Mouse (Mus musculus) frontal cortex, postnatal 14 days (tissue): ENCODE data around the gene Kcnab3.

Experiments
- DNase-seq, 2 experiments: peaks; one replicate each; pipeline ENCODE4 v3.0.0; 2022; ENCODE audit warnings: low spot score in 2 of 2

Gene Kcnab3

DNA sequence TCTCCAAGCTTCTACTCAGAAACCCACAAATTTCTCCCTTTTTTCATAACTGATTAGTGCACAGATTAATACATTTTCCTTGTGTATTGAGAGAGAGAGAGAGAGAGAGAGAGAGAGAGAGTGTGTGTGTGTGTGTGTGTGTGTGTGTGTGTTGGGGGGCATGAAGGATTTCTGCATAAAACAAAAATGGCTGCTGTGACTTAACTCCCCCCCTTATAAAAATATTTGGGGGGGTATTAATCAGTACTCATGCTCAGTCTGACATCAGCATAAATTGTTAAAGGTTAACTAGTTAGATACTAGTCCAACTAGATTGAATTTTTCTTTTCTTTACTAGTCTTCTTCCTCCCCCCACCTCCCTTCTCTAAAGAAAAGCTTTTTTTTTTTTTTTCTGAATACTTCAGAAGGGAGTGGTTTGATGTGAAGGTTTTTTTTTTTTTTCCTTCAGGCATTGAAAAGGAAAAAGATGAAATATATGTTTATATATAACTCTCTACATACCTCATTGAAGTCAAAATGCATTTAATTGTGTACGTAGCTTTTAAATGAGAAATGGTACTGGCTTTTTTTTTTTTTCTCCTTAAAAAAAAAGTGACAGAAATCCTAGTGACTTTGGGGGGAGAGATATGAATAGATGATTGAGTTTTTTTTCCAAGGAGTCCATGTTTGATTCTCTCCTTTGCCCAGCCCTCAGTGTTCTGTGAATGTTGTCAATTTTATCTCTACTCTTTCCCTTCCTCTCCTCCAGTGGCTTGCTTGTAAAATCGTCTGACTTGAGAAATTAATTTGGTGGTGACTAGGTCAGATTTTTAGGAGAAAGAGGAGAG is 44.1 kb downstream of the Kcnab3 start:
- no peak for DNase-seq

DNA sequence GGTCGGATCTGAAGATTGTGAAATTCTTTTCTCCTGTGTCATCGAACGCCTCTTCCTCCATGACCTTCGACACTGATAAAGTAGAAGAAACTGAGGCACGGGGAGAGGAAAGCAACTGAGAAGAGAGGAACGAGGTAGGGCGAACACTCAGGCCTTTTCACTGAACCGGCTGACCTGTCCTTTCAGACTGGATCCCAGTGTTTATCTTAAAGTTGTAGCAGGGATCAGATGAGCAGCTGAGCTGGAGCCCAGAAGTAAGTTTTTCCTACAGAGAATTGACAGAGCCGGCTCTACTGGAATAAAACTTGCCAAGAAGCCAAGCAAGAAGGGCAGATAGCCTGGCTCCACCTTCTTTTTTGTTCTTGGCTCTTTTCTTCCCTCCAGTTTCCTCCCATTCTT is 44.8 kb downstream of the Kcnab3 start:
- DNase-seq = no peak

DNA sequence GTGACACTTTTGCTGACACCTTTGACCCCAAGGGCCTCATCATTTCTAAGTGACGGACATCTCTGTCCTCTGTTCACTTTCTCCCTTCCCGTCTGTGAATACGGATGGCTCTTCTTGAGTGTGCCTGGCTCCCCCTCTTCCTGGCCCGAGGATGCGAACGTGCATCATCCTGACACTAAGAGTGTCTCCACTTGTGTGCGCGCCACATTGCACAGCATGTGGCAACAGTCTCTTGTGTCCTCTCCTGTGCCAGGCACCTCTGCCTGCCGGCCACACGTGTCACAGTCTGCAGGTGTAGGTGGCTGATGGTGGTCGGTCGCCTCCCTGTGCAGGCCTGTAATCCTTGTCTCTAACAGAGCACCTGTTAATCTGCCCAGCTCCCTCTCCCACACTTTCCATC is 45.5 kb downstream of the Kcnab3 start:
- DNase-seq = no peak

DNA sequence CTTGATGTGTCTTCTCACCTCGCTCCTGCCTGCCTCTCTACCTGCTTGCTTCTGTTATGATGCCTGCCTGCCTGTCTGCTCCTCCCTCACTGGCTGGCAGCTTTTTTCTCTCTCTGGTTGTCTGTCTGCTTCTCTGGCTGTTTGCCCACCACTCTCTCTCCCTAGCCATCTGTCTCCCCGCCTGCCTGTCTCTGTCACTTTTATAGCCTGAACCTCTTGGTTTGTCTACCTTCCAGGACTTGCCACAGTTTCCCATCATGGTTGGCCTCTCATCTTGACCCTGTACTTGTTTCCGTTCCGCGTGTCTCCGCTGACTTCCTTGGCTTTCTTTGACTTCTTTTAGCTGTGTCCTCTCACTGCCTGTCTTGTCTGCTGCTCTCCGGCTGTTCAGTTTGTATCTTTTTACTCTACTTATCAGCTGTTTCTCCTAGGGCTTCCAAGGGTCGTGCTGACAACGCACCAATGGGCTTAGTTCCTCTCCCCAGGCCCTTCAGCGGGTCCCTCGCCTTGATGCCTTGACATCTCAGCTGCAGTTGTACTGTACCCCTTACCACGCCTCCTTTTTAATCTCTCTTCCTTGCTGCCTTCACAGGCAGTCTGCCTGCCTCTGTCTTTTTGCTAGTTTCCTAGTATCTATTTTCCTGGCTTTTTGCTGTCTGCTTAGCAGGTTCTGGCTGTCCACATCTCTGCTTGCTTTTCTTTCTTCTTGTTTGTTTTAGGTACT is 46.2 kb downstream of the Kcnab3 start:
- DNase-seq = peak; percentile 35 to 46

DNA sequence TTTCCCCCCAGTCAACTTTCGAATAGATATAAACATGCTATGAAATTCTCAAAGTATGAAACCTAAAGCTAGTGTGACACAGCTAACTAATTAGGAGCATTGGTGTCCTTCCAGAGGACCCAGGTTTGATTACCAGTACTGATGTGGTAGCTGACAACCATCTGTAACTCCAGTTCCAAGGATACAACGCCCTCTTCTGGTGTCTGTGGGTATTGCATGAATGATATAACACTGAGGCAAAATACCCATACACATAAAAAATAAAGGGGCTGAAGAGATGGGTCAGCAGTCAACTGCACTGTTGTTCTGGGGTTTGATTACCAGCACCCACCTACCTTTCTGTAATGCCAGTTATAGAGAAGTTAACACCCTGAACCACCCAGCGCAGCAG is 46.7 kb downstream of the Kcnab3 start:
- no peak for DNase-seq

DNA sequence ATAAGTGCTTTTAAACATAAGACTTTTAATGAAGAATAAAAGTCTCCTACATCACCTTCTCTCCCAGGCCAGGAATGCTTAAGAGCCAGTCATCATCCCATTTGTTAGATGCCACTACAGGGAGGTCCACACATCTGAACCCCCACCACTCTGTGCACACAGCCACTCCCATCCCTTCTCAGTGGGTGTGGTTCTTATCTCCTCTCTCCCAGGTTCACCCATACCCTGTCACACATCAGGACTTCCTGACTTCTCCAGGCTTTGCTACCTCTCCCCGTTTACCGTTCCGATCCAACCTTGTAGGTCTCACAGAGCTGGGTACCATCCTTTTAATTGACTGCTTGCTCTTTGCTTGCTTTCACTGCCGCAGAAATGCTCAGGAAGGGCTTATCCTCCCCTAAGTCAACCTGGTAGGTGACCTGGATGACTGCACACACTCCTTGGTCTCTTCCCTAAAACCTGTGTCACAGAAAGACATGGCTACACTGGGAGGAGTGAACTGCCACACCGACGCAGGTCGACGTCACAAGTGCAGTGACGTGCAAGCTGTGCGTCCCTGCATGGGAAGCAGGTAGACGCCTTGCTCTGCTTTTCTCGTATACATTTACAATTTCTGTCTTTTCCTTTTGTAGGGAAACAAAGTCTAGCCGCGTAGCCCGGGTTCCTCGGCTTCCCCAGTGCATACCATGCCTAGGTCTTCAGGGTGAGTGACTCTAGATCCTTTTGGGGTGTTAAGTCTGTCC is 47.3 kb downstream of the Kcnab3 start:
- DNase-seq = no peak

DNA sequence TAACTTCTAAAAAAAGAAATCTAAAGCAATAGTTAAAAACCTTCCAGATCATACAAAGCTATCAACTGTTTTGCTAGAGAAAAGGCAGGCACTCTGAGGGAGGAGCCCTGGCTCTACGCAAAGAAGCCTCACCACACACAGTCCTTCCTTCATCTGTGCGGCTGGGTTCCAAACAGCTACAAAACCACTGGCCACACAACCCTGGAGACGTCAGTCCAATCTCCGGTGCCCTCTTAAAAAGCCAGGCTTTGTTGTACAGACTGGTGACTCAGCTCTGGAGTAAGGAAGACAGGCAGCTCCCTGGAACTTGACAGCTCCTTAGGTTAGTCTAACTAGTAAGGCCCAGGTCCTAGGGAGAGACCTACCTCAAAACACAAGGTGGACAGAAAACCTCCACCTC is 49.6 kb downstream of the Kcnab3 start:
- DNase-seq = no peak

DNA sequence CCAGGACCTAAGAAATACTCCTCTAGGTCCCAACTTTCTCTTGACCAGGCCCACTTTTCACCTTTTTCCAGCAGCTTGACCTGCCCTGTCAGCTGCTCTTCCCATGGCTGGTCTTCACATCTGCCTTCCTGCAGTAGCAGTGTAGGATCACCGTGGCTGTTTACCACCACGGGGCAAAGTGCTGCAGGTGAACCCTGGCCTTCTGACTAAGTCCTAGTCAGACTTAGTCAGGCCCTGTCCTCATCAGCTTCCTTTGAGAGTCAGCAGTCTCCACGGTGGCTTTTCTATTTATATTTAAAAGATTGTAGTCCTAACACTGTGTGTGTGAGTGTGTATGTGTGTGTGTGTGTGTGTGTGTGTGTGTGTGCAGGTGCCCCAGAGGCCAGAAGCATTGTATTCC is 51.7 kb downstream of the Kcnab3 start:
- DNase-seq = no peak

DNA sequence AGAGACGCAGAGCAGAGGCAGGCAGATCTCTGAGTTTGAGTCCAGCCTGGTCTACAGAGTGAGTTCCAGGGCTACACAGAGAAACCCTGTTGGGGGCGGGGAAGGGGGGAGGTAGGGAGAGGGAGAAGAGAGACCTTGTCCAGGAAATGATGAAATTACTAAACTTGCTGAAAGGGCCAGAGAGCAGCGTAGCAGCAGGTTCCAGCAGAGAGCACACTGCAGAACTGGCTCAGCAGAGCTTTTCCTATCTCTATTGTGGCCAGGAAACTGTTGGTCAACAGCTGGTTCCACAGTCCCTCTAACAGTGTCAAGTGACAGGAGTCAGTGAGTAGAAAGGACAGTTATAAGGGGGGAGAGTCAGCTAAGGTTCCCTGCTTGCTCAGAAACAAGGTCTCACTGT is 53.5 kb downstream of the Kcnab3 start:
- DNase-seq = no peak

DNA sequence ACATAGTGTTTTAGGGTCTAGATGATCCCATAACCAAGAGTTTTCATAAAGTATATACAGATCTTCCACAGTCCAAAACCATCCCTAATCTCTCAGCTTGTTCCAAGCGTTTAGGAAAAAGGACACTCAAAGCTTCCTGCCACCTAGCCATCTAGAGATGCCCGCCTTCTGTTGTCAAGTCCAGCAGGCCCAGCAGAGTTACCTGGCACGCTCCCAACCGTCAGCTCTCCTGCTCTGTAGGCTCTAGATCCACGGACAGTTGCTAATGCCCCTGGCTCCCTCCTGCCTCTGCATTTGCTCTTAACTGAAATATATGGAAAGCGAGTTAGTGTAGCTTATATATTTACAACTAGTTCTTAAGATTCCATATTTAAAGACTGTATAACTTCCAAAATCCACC is 55.3 kb downstream of the Kcnab3 start:
- no peak for DNase-seq
